Mouse (Mus musculus) ES-E14 (cell line): ENCODE results near the gene Pdxp. TPM values are rescaled to one million over a fixed set of nuclear protein-coding genes. Genes with fewer than 3 reads are reported as not detected.

Experiments used
- DNase-seq: peaks from one replicate; pipeline ENCODE4 v3.0.0-alpha.2; 2013; ENCODE audit warnings: low read depth, low spot score
- H3K27ac ChIP-seq: 2 replicates; pipeline ENCODE4 v1.5.1; 2012; ENCODE audit warnings: low read depth, mild to moderate bottlenecking, low read length, moderate library complexity, mixed read lengths; ENCODE audit not compliant: poor library complexity, insufficient read depth, severe bottlenecking
- H3K36me3 ChIP-seq: 2 replicates; pipeline ENCODE4 v1.6.1; 2012; ENCODE audit warnings: mild to moderate bottlenecking, low read length, moderate library complexity, mixed read lengths; ENCODE audit not compliant: control insufficient read depth, poor library complexity, insufficient read depth, severe bottlenecking
- H3K4me1 ChIP-seq, 2 experiments: fragments of 150-350 bp in 1 of 2; sonication (generic) in 1 of 2; 2 replicates each; pipeline ENCODE4 v1.6.1; 2012; ENCODE audit warnings: low read length in 2 of 2, mild to moderate bottlenecking in 1 of 2, mixed read lengths in 1 of 2; ENCODE audit not compliant: control insufficient read depth in 2 of 2, insufficient read depth in 2 of 2, poor library complexity in 1 of 2
- H3K4me3 ChIP-seq, 2 experiments: fragments of 150-350 bp in 1 of 2; sonication (generic) in 1 of 2; 2 replicates each; pipeline ENCODE4 v1.5.1; 2012; ENCODE audit warnings: low read length in 2 of 2, low read depth in 1 of 2, mild to moderate bottlenecking in 1 of 2, mixed read lengths in 1 of 2; ENCODE audit not compliant: insufficient read depth in 1 of 2, poor library complexity in 1 of 2, severe bottlenecking in 1 of 2
- H3K9ac ChIP-seq: 2 replicates; pipeline ENCODE4 v1.6.1; 2012; ENCODE audit warnings: low read depth, mild to moderate bottlenecking, low read length, mixed read lengths; ENCODE audit not compliant: poor library complexity, insufficient read depth, severe bottlenecking
- H3K9me3 ChIP-seq: fragments of 150-350 bp; sonication (generic); 2 replicates; pipeline ENCODE4 v1.6.1; 2012; ENCODE audit warnings: low read depth, mild to moderate bottlenecking, low read length; ENCODE audit not compliant: control insufficient read depth, insufficient read depth
- CHD2 ChIP-seq: IDR thresholded peaks from 2 replicates; pipeline ENCODE4 v1.6.1; 2014; ENCODE audit warnings: mild to moderate bottlenecking, low read depth, low read length, inconsistent platforms
- HCFC1 ChIP-seq: IDR thresholded peaks from 2 replicates; pipeline ENCODE4 v1.6.1; 2012; ENCODE audit warnings: low read length, inconsistent platforms, borderline replicate concordance; ENCODE audit not compliant: insufficient read depth
- MAFK ChIP-seq: IDR thresholded peaks from 2 replicates; pipeline ENCODE4 v1.6.1; 2014; ENCODE audit warnings: mild to moderate bottlenecking, low read depth, low read length, inconsistent platforms; ENCODE audit not compliant: insufficient read depth
- ZC3H11A ChIP-seq: IDR thresholded peaks from 2 replicates; pipeline ENCODE4 v1.6.1; 2012; ENCODE audit warnings: low read depth, mild to moderate bottlenecking, inconsistent platforms, low read length, borderline replicate concordance
- ZNF384 ChIP-seq: IDR thresholded peaks from 2 replicates; pipeline ENCODE4 v1.6.1; 2012; ENCODE audit warnings: low read depth, low read length, inconsistent platforms
- in situ Hi-C, 2 experiments: fragments of 600-800 bp; cut with MboI; formaldehyde crosslinking; loops; one replicate each; pipeline ENCODE4 v1.15.1; 2025; ENCODE audit warnings: low sequenced_read_pairs in 2 of 2, inconsistent platforms in 1 of 2; ENCODE audit not compliant: unreplicated experiment in 2 of 2
- total RNA-seq: library from RNA; depleted of rRNA; stranded (reverse); fragments of 300-350 nt; gene quantifications from 2 replicates; pipeline ENCODE4 v1.2.3, GENCODE M21; 2012; rRNA removed

The Pdxp gene
- total RNA-seq, 1 experiment, result 15.8 TPM

- in situ Hi-C loops, result no loop called here
- Histone ChIP-seq H3K36me3 (no peaks in the 10 kb centered on the region), H3K9ac (no peak overlapping the region), H3K4me3 (no peak overlapping the region), H3K9me3 (no peaks in the 10 kb centered on the region), H3K27ac (no peak overlapping the region), H3K4me1 (peaks cover 3 to 9% of the 10 kb centered on the region in 2 experiments; a peak in 3 of 4 replicates)
- DNase-seq, result peak; percentile 47
- TF ChIP-seq HCFC1 (no peak), MAFK (no peak), ZNF384 (no peak), CHD2 (no peak), ZC3H11A (no peak)
Measured at GRCm38 (mm10) chr15:78962885-78963284, 49.2 kb downstream of the Pdxp start.

Other genes starting within 250 kb of the Pdxp start
- 0.09 and 0.53 TPM in 2 replicates for gene Elfn2, start 195.1 kb upstream of the Pdxp start, total RNA-seq
- 7.3 and 11.7 TPM in 2 replicates for gene Mfng, start 140.4 kb upstream of the Pdxp start, total RNA-seq
- 3.8 and 5.0 TPM in 2 replicates for gene Card10, start 110.9 kb upstream of the Pdxp start, total RNA-seq
- 4.7 and 8.3 TPM in 2 replicates for gene Cdc42ep1, start 71.3 kb upstream of the Pdxp start, total RNA-seq
- 4.2 TPM in 1 of 2 replicates, not detected in the other for gene Lgals2, start 58.4 kb upstream of the Pdxp start, total RNA-seq
- 18.4 and 23.3 TPM in 2 replicates for gene Gga1, start 36.7 kb upstream of the Pdxp start, total RNA-seq
- gene Gm49510, start 14.3 kb upstream of the Pdxp start, total RNA-seq, result 0.11 TPM in 1 of 2 replicates, not detected in the other
- gene Sh3bp1, start 14.2 kb upstream of the Pdxp start, total RNA-seq, result 10.5 and 17.3 TPM in 2 replicates
- gene Lgals1, start 12.8 kb downstream of the Pdxp start, total RNA-seq, result 541 and 1,081 TPM in 2 replicates
- 26.1 and 26.6 TPM in 2 replicates for gene Nol12, start 21.0 kb downstream of the Pdxp start, total RNA-seq
- gene Triobp, start 33.8 kb downstream of the Pdxp start, total RNA-seq, result 30.6 and 33.8 TPM in 2 replicates
- 39.9 and 41.0 TPM in 2 replicates for gene H1f0, start 114.5 kb downstream of the Pdxp start, total RNA-seq
- not detected in 2 replicates for gene Galr3, start 128.0 kb downstream of the Pdxp start, total RNA-seq
- 25.4 and 28.5 TPM in 2 replicates for gene Ankrd54, start 149.0 kb downstream of the Pdxp start, total RNA-seq
- gene Eif3l, start 161.3 kb downstream of the Pdxp start, total RNA-seq, result 358 and 380 TPM in 2 replicates
- 7.7 and 7.8 TPM in 2 replicates for gene Micall1, start 195.0 kb downstream of the Pdxp start, total RNA-seq
- 238 and 318 TPM in 2 replicates for gene Polr2f, start 227.1 kb downstream of the Pdxp start, total RNA-seq
- gene 1700088E04Rik, start 227.3 kb downstream of the Pdxp start, total RNA-seq, result 1.9 and 2.6 TPM in 2 replicates